In the genomic region with DNA sequence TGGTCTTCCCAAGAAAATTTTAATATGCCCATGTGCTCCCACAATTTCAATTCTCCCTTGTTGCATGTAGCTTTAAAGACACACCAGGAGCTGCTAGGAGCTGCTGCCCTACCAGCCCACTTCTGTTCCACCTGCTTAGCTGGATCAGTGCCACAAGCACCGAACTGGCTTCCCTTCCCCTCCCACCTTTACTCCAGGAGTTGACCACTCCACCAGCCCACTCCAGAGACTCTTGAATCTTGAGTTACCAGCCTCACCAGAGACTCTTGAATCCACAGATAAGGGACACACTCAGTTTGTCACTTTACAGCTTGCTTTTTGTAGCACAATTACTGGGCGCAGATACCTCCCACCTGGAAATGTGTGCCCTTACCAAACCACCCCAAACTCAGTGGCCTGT, we compare ENCODE assay signal across 23 mouse cellular contexts.
"Had no signal": no experiment of that assay in that cellular context is flagged by ENCODE, and none has a peak within 500 bp of the region (broad histone marks: within the 10 kb centered on the region; RNA-seq: fewer than 3 reads in every experiment).

No protein-coding gene starts in this region.

- H3K4me1 ChIP-seq: limb, embryonic 10.5 days; limb, embryonic 12.5 days had no signal

- H3K36me3 ChIP-seq: heart, embryonic 15.5 days; intestine, embryonic 15.5 days; limb, embryonic 10.5 days; limb, embryonic 12.5 days had no signal

- ATAC-seq: hindbrain, embryonic 16.5 days; inflammation-experienced regulatory T-cells, adult 6 months; intestine, embryonic 15.5 days; intestine, postnatal 0 days had no signal

- H3K27me3 ChIP-seq: heart, embryonic 13.5 days; heart, embryonic 15.5 days; hindbrain, embryonic 13.5 days; intestine, embryonic 15.5 days; limb, embryonic 12.5 days had no signal

- DNase-seq: gastrocnemius, postnatal 14 days; gastrocnemius, postnatal 36 days; heart, adult 2 months; heart, postnatal 14 days; heart, postnatal 36 days; kidney, adult 18-20 months; kidney, adult 8-10 months; kidney, postnatal 10 days; kidney, postnatal 25 days; kidney, postnatal 4 days; liver had no signal

- H3K4me3 ChIP-seq: heart, adult 2 months; heart, embryonic 13.5 days; heart, embryonic 15.5 days; hindbrain, embryonic 13.5 days; intestine, embryonic 15.5 days; layer of hippocampus, adult 2 months; left cerebral cortex, adult 2 months; limb, embryonic 10.5 days; limb, embryonic 12.5 days had no signal

- H3K27ac ChIP-seq: heart, adult 2 months; heart, embryonic 13.5 days; heart, embryonic 15.5 days; hindbrain, embryonic 13.5 days; intestine, embryonic 15.5 days; layer of hippocampus, adult 2 months; left cerebral cortex, adult 2 months; limb, embryonic 10.5 days; limb, embryonic 12.5 days had no signal

- H3K9me3 ChIP-seq: heart, embryonic 13.5 days; heart, embryonic 15.5 days; hindbrain, embryonic 13.5 days; intestine, embryonic 15.5 days; limb, embryonic 10.5 days; limb, embryonic 12.5 days had no signal

- H3K4me2 ChIP-seq: heart, embryonic 11.5 days; heart, embryonic 13.5 days; heart, embryonic 15.5 days; hindbrain, embryonic 13.5 days; intestine, embryonic 15.5 days; limb, embryonic 12.5 days had no signal

- H3K9ac ChIP-seq: heart, embryonic 13.5 days; heart, embryonic 15.5 days; hindbrain, embryonic 13.5 days; intestine, embryonic 15.5 days; limb, embryonic 12.5 days had no signal
